Mouse (Mus musculus) layer of hippocampus, postnatal 14 days (tissue): ENCODE data around the gene B130006D01Rik. TPM values are rescaled to one million over a fixed set of nuclear protein-coding genes. Genes with fewer than 3 reads are reported as not detected.

ENCODE experiments used
- DNase-seq, 2 experiments: peaks; one replicate each; pipeline ENCODE4 v3.0.0; 2021 to 2022; ENCODE audit warnings: low spot score in 2 of 2, mixed read lengths in 1 of 2
- total RNA-seq, 2 experiments: library from RNA; stranded (reverse); gene quantifications; 2 replicates each; pipeline ENCODE4 v1.2.3; 2021

Gene B130006D01Rik
- total RNA-seq, 2 experiments from 2014 or later, result 1.4 to 2.0 TPM

DNA sequence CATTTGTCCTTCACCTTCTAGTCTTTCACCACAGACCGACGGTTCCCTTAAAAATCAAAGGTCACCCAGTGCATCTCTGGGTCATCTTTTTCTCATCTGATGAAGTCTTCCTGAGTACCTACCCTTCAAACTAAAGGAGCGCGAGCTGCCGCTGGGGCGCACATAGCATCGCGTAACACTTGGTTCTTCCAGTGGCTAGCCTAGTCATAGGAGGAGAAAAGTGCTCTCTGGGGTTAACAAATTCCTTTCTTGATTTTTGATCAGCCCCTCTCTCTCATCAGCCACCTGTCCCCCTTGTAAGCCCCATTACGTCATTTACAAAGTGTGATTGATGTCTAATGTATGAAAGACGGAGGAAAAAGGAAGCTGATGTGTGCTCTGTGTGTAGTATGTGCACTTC is 45.8 kb downstream of the B130006D01Rik start:
- no peak for DNase-seq

DNA sequence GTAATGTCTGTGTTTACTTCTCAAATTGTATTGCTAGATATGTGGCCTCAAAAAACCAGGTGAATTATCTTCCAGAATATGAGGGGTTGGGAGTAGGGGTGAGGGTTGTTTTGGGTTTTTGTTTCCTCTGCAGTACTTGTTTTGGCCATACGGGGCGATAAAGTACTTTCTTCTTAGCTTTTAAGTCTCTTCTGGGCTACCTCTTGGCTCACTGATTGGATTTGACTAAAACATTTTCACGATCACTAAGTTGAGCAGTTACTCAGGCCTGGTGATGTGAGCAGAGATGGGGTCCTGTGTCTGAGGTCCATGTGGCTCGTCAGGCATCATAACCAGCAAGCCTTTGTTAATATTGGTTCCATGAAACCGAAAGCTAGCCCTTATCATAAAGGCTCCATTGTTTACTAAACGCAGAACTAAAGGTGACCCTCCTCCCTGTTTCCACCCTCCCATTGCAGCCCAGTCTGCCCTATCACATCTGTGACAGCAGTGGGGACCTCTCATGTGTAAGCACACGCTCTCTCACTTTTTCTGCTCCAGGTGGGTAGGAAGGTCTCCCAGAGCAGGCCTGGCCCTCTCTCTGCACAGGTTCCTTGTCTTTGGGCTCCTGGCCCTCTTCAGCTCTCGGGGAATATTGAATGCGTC is 47.5 kb downstream of the B130006D01Rik start:
- DNase-seq, result peak in 1 of 2 experiments; percentile 28

DNA sequence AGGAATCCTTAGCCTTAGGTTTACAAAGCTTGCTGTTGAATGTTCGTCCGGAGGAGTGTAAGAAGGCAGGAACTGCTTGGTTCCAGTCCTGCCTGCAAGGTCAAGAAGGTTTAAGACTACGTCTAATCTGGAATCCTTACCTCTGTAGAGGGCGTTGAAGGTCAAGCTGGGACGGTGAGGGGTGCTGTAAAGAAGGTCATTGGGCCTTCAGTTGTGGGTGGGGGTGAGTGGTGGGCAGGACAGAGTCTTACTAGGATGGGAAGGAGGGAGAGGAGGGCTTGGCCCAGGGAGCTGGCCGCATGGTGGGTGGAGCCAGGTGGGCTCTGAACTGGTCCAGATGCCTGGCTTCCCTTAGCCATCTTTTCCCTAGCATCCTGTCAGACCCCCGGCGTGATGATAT is 48.3 kb downstream of the B130006D01Rik start:
- no peak for DNase-seq

DNA sequence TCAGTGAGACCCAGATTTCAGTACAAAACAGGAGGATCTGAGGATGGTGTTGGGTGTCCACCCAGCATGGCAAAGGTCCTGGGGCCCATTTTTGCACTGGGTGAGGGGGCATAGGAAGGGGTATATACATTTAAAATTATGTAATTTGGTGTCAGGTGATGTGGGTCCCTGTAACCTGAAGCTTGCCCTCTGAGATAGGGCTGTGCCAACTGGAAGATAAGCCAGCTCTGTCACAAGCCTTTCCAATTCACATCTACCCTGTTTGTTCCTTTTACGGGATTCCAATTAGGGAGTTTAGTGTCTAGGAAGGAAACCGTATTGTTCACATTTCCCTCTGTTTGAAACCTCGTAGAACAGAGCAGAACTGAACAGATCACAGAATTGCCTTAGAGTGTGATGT is 49.9 kb downstream of the B130006D01Rik start:
- no peak for DNase-seq

Other genes starting within 250 kb of the B130006D01Rik start
- gene Nxph3, start 209.0 kb upstream of the B130006D01Rik start, total RNA-seq, result 10 to 100 TPM in 1 of 2 experiments, 1 to 10 TPM in 1; 3.4 to 12.0 TPM
- 1 to 10 TPM; 2.1 to 2.5 TPM for gene Ngfr, start 135.9 kb upstream of the B130006D01Rik start, total RNA-seq
- 100 to 1,000 TPM in 1 of 2 experiments, 10 to 100 TPM in 1; 88.1 to 119 TPM for gene Phb, start 56.6 kb upstream of the B130006D01Rik start, total RNA-seq
- 10 to 100 TPM; 48.7 to 49.6 TPM for gene Zfp652, start 10.9 kb upstream of the B130006D01Rik start, total RNA-seq
- 10 to 100 TPM; 43.7 to 46.5 TPM for gene Phospho1, start 100.9 kb downstream of the B130006D01Rik start, total RNA-seq
- 1 to 10 TPM; 1.8 to 2.6 TPM for gene Gngt2, start 113.6 kb downstream of the B130006D01Rik start, total RNA-seq
- 1 to 10 TPM; 6.0 to 6.7 TPM for gene Abi3, start 118.9 kb downstream of the B130006D01Rik start, total RNA-seq
- not detected for gene B4galnt2, start 191.3 kb downstream of the B130006D01Rik start, total RNA-seq